Comparison of ENCODE assay signal across 31 mouse cellular contexts in genomic region chr11:60937611-60938010, GRCm38 (mm10). TPM values are rescaled to one million over a fixed set of nuclear protein-coding genes. Genes with fewer than 3 reads are reported as not detected.
DNase-seq lines count a peak whose midpoint lies in the region; ATAC-seq and TF ChIP-seq lines count a peak whose summit lies in the region.
"Had no signal": no experiment of that assay in that cellular context is flagged by ENCODE, and none has a peak within 500 bp of the region (broad histone marks: within the 10 kb centered on the region; RNA-seq: fewer than 3 reads in every experiment).

No protein-coding gene starts in this region.

- no peak for ATAC-seq in intestine, embryonic 16.5 days
- no peak for ATAC-seq in intestine, embryonic 15.5 days
- no peak for ATAC-seq in intestine, postnatal 0 days
- no peak for ATAC-seq in liver, postnatal 0 days
- no peak for ATAC-seq in CD4-positive, CD25-positive, alpha-beta regulatory T cell, adult 4 months
- ATAC-seq: activated CD4-positive, CD25-positive, alpha-beta regulatory T cell, adult 4 months; forebrain, embryonic 13.5 days; midbrain, embryonic 16.5 days had no signal

- no peak overlapping the region for H3K4me2 ChIP-seq in intestine, embryonic 16.5 days (ENCODE audit: low read depth, low read length)
- no peak overlapping the region for H3K4me2 ChIP-seq in intestine, embryonic 15.5 days (replicated peaks)
- no peak overlapping the region for H3K4me2 ChIP-seq in intestine, postnatal 0 days (replicated peaks; ENCODE audit: low read depth)
- peak overlapping the region; percentile 78; the same call in 1 of the 2 replicates for H3K4me2 ChIP-seq in liver, postnatal 0 days (ENCODE audit: low read depth, low read length)
- H3K4me2 ChIP-seq: embryonic facial prominence, embryonic 15.5 days; forebrain, embryonic 13.5 days; heart, embryonic 11.5 days; hindbrain, embryonic 15.5 days; limb, embryonic 15.5 days; neural tube, embryonic 12.5 days had no signal

- no peak for TF ChIP-seq EP300 in liver, postnatal 0 days (IDR thresholded peaks at IDR 0.05; ENCODE audit: low read depth)

- H3K27ac ChIP-seq in intestine, embryonic 16.5 days (ENCODE audit: low read length), result 0 out of 2 replicates have a peak overlapping the region, but pooled peaks have one; percentile 28
- H3K27ac ChIP-seq in intestine, embryonic 15.5 days, result no peak overlapping the region
- H3K27ac ChIP-seq in intestine, postnatal 0 days (ENCODE audit: low read depth, low read length), result peak overlapping the region; percentile 50; the same call in 1 of the 2 replicates
- peak overlapping the region; percentile 51; the same call in 1 of the 2 replicates for H3K27ac ChIP-seq in liver, postnatal 0 days (ENCODE audit: low read depth)
- H3K27ac ChIP-seq: embryonic facial prominence, embryonic 10.5 days; embryonic facial prominence, embryonic 15.5 days; forebrain, embryonic 13.5 days; hindbrain, embryonic 15.5 days; limb, embryonic 10.5 days; limb, embryonic 15.5 days; neural tube, embryonic 12.5 days had no signal

- H3K4me1 ChIP-seq in intestine, embryonic 16.5 days (ENCODE audit: control insufficient read depth, insufficient read depth, low read length), result peaks cover 79% of the 10 kb centered on the region
- peaks cover 64% of the 10 kb centered on the region for H3K4me1 ChIP-seq in intestine, embryonic 15.5 days (replicated peaks)
- H3K4me1 ChIP-seq in intestine, postnatal 0 days (replicated peaks; ENCODE audit: control insufficient read depth, insufficient read depth, low read length), result peaks cover 38% of the 10 kb centered on the region
- peaks cover 80% of the 10 kb centered on the region for H3K4me1 ChIP-seq in liver, postnatal 0 days (ENCODE audit: insufficient read depth)

- H3K27me3 ChIP-seq in intestine, embryonic 16.5 days (replicated peaks; ENCODE audit: control insufficient read depth, insufficient read depth, low read length), result no peaks in the 10 kb centered on the region
- H3K27me3 ChIP-seq in intestine, embryonic 15.5 days (replicated peaks), result no peaks in the 10 kb centered on the region
- no peaks in the 10 kb centered on the region for H3K27me3 ChIP-seq in intestine, postnatal 0 days (replicated peaks; ENCODE audit: control insufficient read depth, insufficient read depth, low read length)
- H3K27me3 ChIP-seq in liver, postnatal 0 days (ENCODE audit: insufficient read depth, low read length), result no peaks in the 10 kb centered on the region
- H3K27me3 ChIP-seq: embryonic facial prominence, embryonic 15.5 days; forebrain, embryonic 13.5 days; hindbrain, embryonic 15.5 days; limb, embryonic 15.5 days; neural tube, embryonic 12.5 days had no signal

- DNase-seq in CD4-positive helper T cell, adult 2 months (ENCODE audit: low read depth, low spot score), result peak; percentile 45
- DNase-seq in liver, postnatal 0 days, result no peak
- no peak for DNase-seq in thymus, postnatal 4 days
- DNase-seq: adrenal gland, adult 8-10 months; cerebellum, adult 2 months; cerebellum, postnatal 14 days; gastrocnemius, postnatal 14 days; heart, adult 11 months; heart, postnatal 4 days; kidney, adult 9 months; kidney, postnatal 10 days; right cerebral cortex, adult 18-20 months; spleen, adult 18-20 months; thymus, adult 2 months; thymus, postnatal 36 days had no signal

- no peaks in the 10 kb centered on the region for H3K9me3 ChIP-seq in intestine, embryonic 16.5 days (ENCODE audit: control insufficient read depth, low read length)
- no peaks in the 10 kb centered on the region for H3K9me3 ChIP-seq in intestine, embryonic 15.5 days
- no peaks in the 10 kb centered on the region for H3K9me3 ChIP-seq in intestine, postnatal 0 days (ENCODE audit: control insufficient read depth)
- H3K9me3 ChIP-seq in liver, postnatal 0 days (ENCODE audit: low read length), result no peaks in the 10 kb centered on the region
- H3K9me3 ChIP-seq: embryonic facial prominence, embryonic 10.5 days; embryonic facial prominence, embryonic 15.5 days; forebrain, embryonic 13.5 days; hindbrain, embryonic 15.5 days; limb, embryonic 10.5 days; limb, embryonic 15.5 days; midbrain, embryonic 10.5 days; neural tube, embryonic 12.5 days had no signal

- TF ChIP-seq CTCF in intestine, postnatal 0 days (IDR thresholded peaks at IDR 0.05; ENCODE audit: low read depth), result no peak
- TF ChIP-seq CTCF in liver, postnatal 0 days (IDR thresholded peaks at IDR 0.05; ENCODE audit: low read depth), result no peak

- 0 out of 2 replicates have a peak, but pooled peaks cover 3% of the 10 kb centered on the region for H3K36me3 ChIP-seq in intestine, embryonic 16.5 days (ENCODE audit: control insufficient read depth, insufficient read depth, low read length)
- H3K36me3 ChIP-seq in intestine, embryonic 15.5 days, result 0 out of 2 replicates have a peak, but pooled peaks cover under 1% of the 10 kb centered on the region
- peaks cover 6% of the 10 kb centered on the region; the same call in 1 of the 2 replicates for H3K36me3 ChIP-seq in intestine, postnatal 0 days (ENCODE audit: control insufficient read depth, insufficient read depth)
- H3K36me3 ChIP-seq in liver, postnatal 0 days (replicated peaks; ENCODE audit: insufficient read depth, low read length), result peaks cover 21% of the 10 kb centered on the region

- 72% methylated on average over 3 of the region's 3 CpGs for WGBS in intestine, embryonic 16.5 days
- WGBS in intestine, embryonic 15.5 days, result 76% methylated on average over 3 of the region's 3 CpGs
- 50% methylated on average over 3 of the region's 3 CpGs for WGBS in intestine, postnatal 0 days
- 32% methylated on average over 3 of the region's 3 CpGs for WGBS in liver, postnatal 0 days (ENCODE audit: insufficient replicate concordance)

- H3K9ac ChIP-seq in intestine, embryonic 16.5 days (ENCODE audit: low read depth, low read length), result no peak overlapping the region
- no peak overlapping the region for H3K9ac ChIP-seq in intestine, embryonic 15.5 days
- H3K9ac ChIP-seq in intestine, postnatal 0 days (ENCODE audit: low read depth, low read length), result no peak overlapping the region
- H3K9ac ChIP-seq in liver, postnatal 0 days (replicated peaks), result peak overlapping the region; percentile 26; the same call in 1 of the 2 replicates
- H3K9ac ChIP-seq: embryonic facial prominence, embryonic 15.5 days; forebrain, embryonic 13.5 days; hindbrain, embryonic 15.5 days; limb, embryonic 15.5 days; neural tube, embryonic 12.5 days had no signal

- no peak overlapping the region for H3K4me3 ChIP-seq in intestine, embryonic 16.5 days (ENCODE audit: low read length)
- H3K4me3 ChIP-seq in intestine, embryonic 15.5 days (replicated peaks), result no peak overlapping the region
- H3K4me3 ChIP-seq in intestine, postnatal 0 days (ENCODE audit: low read depth, low read length), result no peak overlapping the region
- no peak overlapping the region for H3K4me3 ChIP-seq in liver, postnatal 0 days (ENCODE audit: low read depth, low read length)
- H3K4me3 ChIP-seq: embryonic facial prominence, embryonic 10.5 days; embryonic facial prominence, embryonic 15.5 days; forebrain, embryonic 13.5 days; hindbrain, embryonic 15.5 days; limb, embryonic 10.5 days; limb, embryonic 15.5 days; midbrain, embryonic 10.5 days; myocyte; neural tube, embryonic 12.5 days had no signal

RNA-seq across cellular contexts. Expression of gene Map2k3, which starts 5.8 kb away (rescaled TPM):
- 172 and 174 TPM in 2 replicates for polyA plus RNA-seq in intestine, embryonic 16.5 days (2015; fragmentation: Nextera tagmentation; extraction: Ambion mirVana)
- 127 and 144 TPM in 2 replicates for polyA plus RNA-seq in intestine, embryonic 15.5 days (2015; fragmentation: Nextera tagmentation; extraction: Ambion mirVana)
- 86.4 and 86.5 TPM in 2 replicates for polyA plus RNA-seq in intestine, postnatal 0 days (2015; fragmentation: Nextera tagmentation; extraction: Ambion mirVana)
- polyA plus RNA-seq in liver, postnatal 0 days (2015; fragmentation: Nextera tagmentation; extraction: Ambion mirVana), result 61.7 and 66.5 TPM in 2 replicates
- polyA plus RNA-seq in CD4-positive, CD25-positive, alpha-beta regulatory T cell, adult 4 months (2017; shearing (Covaris generic)), result 10 to 100 TPM; 48.1 to 70.2 TPM

RNA-seq across cellular contexts. Expression of gene Natd1, which starts 23.1 kb away (rescaled TPM):
- polyA plus RNA-seq in intestine, embryonic 16.5 days (2015; fragmentation: Nextera tagmentation; extraction: Ambion mirVana), result 10.8 and 13.0 TPM in 2 replicates
- polyA plus RNA-seq in intestine, embryonic 15.5 days (2015; fragmentation: Nextera tagmentation; extraction: Ambion mirVana), result 9.6 and 11.9 TPM in 2 replicates
- 8.9 and 9.3 TPM in 2 replicates for polyA plus RNA-seq in intestine, postnatal 0 days (2015; fragmentation: Nextera tagmentation; extraction: Ambion mirVana)
- polyA plus RNA-seq in liver, postnatal 0 days (2015; fragmentation: Nextera tagmentation; extraction: Ambion mirVana), result 6.0 and 6.2 TPM in 2 replicates
- polyA plus RNA-seq in CD4-positive, CD25-positive, alpha-beta regulatory T cell, adult 4 months (2017; shearing (Covaris generic)), result 1 to 10 TPM; 6.9 to 9.9 TPM

RNA-seq across cellular contexts. Expression of gene Tmem11, which starts 58.5 kb away (rescaled TPM):
- 67.4 and 74.7 TPM in 2 replicates for polyA plus RNA-seq in intestine, embryonic 16.5 days (2015; fragmentation: Nextera tagmentation; extraction: Ambion mirVana)
- polyA plus RNA-seq in intestine, embryonic 15.5 days (2015; fragmentation: Nextera tagmentation; extraction: Ambion mirVana), result 62.9 and 70.9 TPM in 2 replicates
- 34.6 and 39.3 TPM in 2 replicates for polyA plus RNA-seq in intestine, postnatal 0 days (2015; fragmentation: Nextera tagmentation; extraction: Ambion mirVana)
- 26.7 and 28.8 TPM in 2 replicates for polyA plus RNA-seq in liver, postnatal 0 days (2015; fragmentation: Nextera tagmentation; extraction: Ambion mirVana)
- polyA plus RNA-seq in CD4-positive, CD25-positive, alpha-beta regulatory T cell, adult 4 months (2017; shearing (Covaris generic)), result 10 to 100 TPM; 33.2 to 36.9 TPM
